Mouse (Mus musculus) bone marrow, adult 2 months (tissue): ENCODE results near the gene Hsd11b1. TPM values are rescaled to one million over a fixed set of nuclear protein-coding genes. Genes with fewer than 3 reads are reported as not detected.
A peak's percentile ranks its signal among the peaks of the same experiment; 100 is the strongest.

Experiments
- H3K27ac ChIP-seq: fragments of 200-500 bp; 2 replicates; pipeline ENCODE4 v1.5.1; 2012; ENCODE audit warnings: low read depth, mild to moderate bottlenecking, control low read depth, inconsistent platforms, low read length; ENCODE audit not compliant: control insufficient read depth, poor library complexity, insufficient read depth
- H3K4me1 ChIP-seq: fragments of 200-500 bp; 2 replicates; pipeline ENCODE4 v1.6.1; 2011; ENCODE audit warnings: low read length; ENCODE audit not compliant: control insufficient read depth, insufficient read depth
- H3K4me3 ChIP-seq: fragments of 200-500 bp; replicated peaks from 2 replicates; pipeline ENCODE3; 2011; ENCODE audit warnings: mild to moderate bottlenecking, low read depth, low read length, control low read depth; ENCODE audit not compliant: control insufficient read depth
- CTCF ChIP-seq: fragments of 200-500 bp; IDR thresholded peaks from 2 replicates; pipeline ENCODE4 v1.5.1; 2011; ENCODE audit warnings: low read length, control low read depth; ENCODE audit not compliant: control insufficient read depth, insufficient read depth
- POLR2A ChIP-seq: fragments of 200-500 bp; IDR thresholded peaks from 2 replicates; pipeline ENCODE4 v1.6.1; 2011; ENCODE audit warnings: low read depth, mild to moderate bottlenecking, control low read depth, low read length, borderline replicate concordance; ENCODE audit not compliant: control insufficient read depth
- WGBS: fragments of 180-500 bp; shearing (Covaris S2); methylation state at CpG from one replicate; pipeline ENCODE4 v1.1.7; 2018; 5-methylcytosine and 5-hydroxymethylcytosine counted together
- polyA plus RNA-seq: library from polyadenylated mRNA; stranded (reverse); fragments of >200 nt; gene quantifications from 2 replicates; pipeline ENCODE4 v1.2.4, GENCODE M21; 2011; ENCODE audit warnings: low replicate concordance; ENCODE audit not compliant: missing spikeins, insufficient read depth, insufficient read length

Hsd11b1 gene
- polyA plus RNA-seq, 1 experiment, result 20.6 TPM

DNA sequence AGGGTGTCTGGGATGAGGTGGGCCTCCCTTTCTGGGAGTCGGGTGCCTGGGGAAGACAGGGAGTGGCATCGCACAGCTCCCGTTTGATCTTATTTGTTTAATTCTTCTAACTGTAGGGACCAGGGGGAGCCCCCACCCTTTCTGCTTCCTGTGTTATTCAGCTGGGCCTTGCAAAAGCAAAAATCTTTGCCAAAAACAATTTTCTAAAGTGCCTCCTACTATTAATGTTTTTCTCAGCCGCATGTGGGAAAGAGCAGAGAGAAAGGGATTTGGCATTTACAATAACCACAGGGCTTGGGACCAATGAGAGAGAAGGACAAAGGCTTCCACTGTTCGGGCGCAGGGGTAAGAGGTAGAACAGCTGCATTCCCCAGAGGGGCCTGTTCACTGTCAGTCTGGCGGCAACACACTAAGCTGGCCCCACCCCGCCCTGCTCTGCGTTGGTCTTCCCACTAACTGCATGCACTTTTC lies 74.7 kb downstream of the Hsd11b1 start:
- H3K27ac ChIP-seq, result peak overlapping the region; percentile 40

DNA sequence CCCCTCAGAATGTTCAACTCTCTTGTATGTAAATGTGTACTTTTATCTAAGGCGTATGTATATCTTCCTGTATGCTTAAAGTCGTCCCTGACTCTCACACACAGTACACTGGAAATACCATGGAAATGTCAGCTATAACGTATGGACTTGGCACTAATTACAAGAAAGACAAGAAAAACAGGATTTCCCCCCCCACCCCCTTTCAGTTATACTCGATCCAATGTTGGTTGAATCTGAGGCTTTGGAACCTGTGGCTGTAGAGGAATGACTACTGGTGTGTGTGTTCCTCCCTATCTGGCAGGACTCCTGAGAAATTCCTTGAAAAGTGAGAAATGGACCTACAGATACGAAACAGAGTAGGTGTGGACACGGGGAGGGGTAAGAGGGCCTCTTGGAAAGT lies 75.6 kb downstream of the Hsd11b1 start:
- TF ChIP-seq POLR2A (no peak), CTCF (no peak)
- peaks cover 2% of the 10 kb centered on the region; the same call in 1 of the 2 replicates for H3K4me1 ChIP-seq
- WGBS, result 83% methylated on average over 6 of the region's 6 CpGs
- no peak overlapping the region for H3K4me3 ChIP-seq
- no peak overlapping the region for H3K27ac ChIP-seq

More for the DNA sequence above, 74.7 kb downstream of the Hsd11b1 start:
- WGBS, result 66% methylated on average over 9 of the region's 9 CpGs
- H3K4me1 ChIP-seq, result peaks cover 2% of the 10 kb centered on the region; the same call in 1 of the 2 replicates
- no peak overlapping the region for H3K4me3 ChIP-seq
- no peak for TF ChIP-seq CTCF
- TF ChIP-seq POLR2A, result no peak

DNA sequence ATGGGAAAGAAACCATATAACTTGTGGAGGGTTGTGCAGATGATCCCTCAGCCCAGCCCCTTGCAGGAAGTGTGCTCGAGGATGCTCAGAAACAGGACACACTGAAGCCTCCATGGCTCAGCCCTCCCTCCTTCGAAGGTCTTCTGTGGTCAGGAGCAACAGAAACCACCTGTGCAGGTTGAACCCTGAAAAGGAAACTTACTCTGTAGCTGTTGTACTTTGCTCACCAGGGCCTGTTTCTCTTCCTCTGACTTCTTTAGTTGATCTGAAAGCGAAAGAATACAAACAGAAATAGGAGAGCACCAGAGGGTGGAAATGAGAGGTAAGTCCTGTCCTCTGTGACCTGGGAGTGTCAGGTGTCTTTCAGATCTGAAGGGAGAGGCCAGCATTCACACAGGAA lies 82.8 kb downstream of the Hsd11b1 start:
- WGBS, result 67% methylated on average over 3 of the region's 3 CpGs
- no peak overlapping the region for H3K4me3 ChIP-seq
- TF ChIP-seq POLR2A (no peak), CTCF (no peak)
- no peaks in the 10 kb centered on the region for H3K4me1 ChIP-seq
- H3K27ac ChIP-seq, result no peak overlapping the region

DNA sequence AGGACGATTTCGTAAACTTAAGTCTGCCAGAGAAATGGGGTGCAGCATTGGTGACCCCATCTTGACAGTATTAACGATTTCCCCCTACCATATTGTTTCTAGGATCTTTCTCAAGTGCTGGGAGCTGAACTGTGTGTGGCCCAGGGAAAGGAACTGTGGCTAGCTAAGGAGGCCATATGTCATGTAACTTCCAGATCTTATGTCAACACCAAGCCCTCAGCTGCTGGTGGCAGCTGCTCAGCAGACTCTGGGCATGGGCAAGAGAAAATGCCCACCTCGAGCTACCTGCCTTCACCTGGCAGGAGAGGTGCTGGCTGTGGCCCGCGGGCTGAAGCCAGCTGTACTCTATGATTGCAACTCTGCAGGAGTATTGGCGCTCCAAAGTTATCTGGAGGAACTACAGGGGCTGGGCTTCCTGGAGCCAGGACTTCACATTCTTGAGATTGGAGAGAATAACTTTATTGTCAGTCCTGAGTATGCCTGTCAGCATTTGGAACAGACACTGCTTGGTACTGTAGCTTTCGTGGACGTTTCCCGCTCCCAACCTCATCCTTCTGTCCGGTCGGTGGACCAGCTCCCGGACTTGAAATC lies 89.6 kb downstream of the Hsd11b1 start:
- TF ChIP-seq CTCF (no peak), POLR2A (no peak)
- H3K4me1 ChIP-seq, result no peaks in the 10 kb centered on the region; the same call in 1 of the 2 replicates
- H3K27ac ChIP-seq, result peak overlapping the region; percentile 11; the same call in 1 of the 2 replicates
- 68% methylated on average over 13 of the region's 13 CpGs for WGBS
- H3K4me3 ChIP-seq, result no peak overlapping the region

- peak overlapping the region; percentile 75 for H3K4me3 ChIP-seq
- 9% methylated on average over 9 of the region's 9 CpGs for WGBS
- H3K27ac ChIP-seq, result peak overlapping the region; percentile 76
- TF ChIP-seq POLR2A, result no peak
- TF ChIP-seq CTCF, result no peak
- no peaks in the 10 kb centered on the region; the same call in 1 of the 2 replicates for H3K4me1 ChIP-seq
Observed at GRCm38 (mm10) chr1:193173810-193174129, 90.1 kb downstream of the Hsd11b1 start.

- Histone ChIP-seq H3K4me1 (no peaks in the 10 kb centered on the region; the same call in 1 of the 2 replicates), H3K27ac (peak overlapping the region; percentile 76), H3K4me3 (peak overlapping the region; percentile 75)
- TF ChIP-seq CTCF, result no peak
- peak; percentile 95 for TF ChIP-seq POLR2A
- WGBS, result under 1% methylated on average over 48 of the region's 48 CpGs
Observed at GRCm38 (mm10) chr1:193172991-193173809, 90.7 kb downstream of the Hsd11b1 start.

Other genes starting within 250 kb of the Hsd11b1 start
- 2.1 and 2.2 TPM in 2 replicates for gene Syt14, start 228.3 kb downstream of the Hsd11b1 start, polyA plus RNA-seq
- gene Diexf, start 133.8 kb downstream of the Hsd11b1 start, polyA plus RNA-seq, result 6.4 and 6.6 TPM in 2 replicates
- gene Irf6, start 111.0 kb downstream of the Hsd11b1 start, polyA plus RNA-seq, result not detected in 2 replicates
- gene A130010J15Rik, start 96.0 kb downstream of the Hsd11b1 start, polyA plus RNA-seq, result 1.8 and 2.8 TPM in 2 replicates
- 43.9 and 119 TPM in 2 replicates for gene Traf3ip3, start 62.4 kb downstream of the Hsd11b1 start, polyA plus RNA-seq
- 0.82 and 1.0 TPM in 2 replicates for gene Lamb3, start 56.4 kb downstream of the Hsd11b1 start, polyA plus RNA-seq
- gene G0s2, start 9.1 kb upstream of the Hsd11b1 start, polyA plus RNA-seq, result 9.5 and 23.6 TPM in 2 replicates
- not detected in 2 replicates for gene Camk1g, start 106.2 kb upstream of the Hsd11b1 start, polyA plus RNA-seq